Mouse (Mus musculus) testis, adult 2 months (tissue): Measurements from ENCODE around the gene Crygc. TPM values are rescaled to one million over a fixed set of nuclear protein-coding genes. Genes with fewer than 3 reads are reported as not detected.

Source experiments
- H3K27ac ChIP-seq: fragments of 200-500 bp; 2 replicates; pipeline ENCODE4 v1.5.1; 2012; ENCODE audit warnings: low read depth, low read length; ENCODE audit not compliant: control insufficient read depth, insufficient read depth
- H3K27me3 ChIP-seq: fragments of 200-500 bp; 2 replicates; pipeline ENCODE4 v1.6.1; 2012; ENCODE audit warnings: mild to moderate bottlenecking, low read length, moderate library complexity; ENCODE audit not compliant: control insufficient read depth, insufficient read depth
- H3K36me3 ChIP-seq: fragments of 200-500 bp; 2 replicates; pipeline ENCODE4 v1.6.1; 2012; ENCODE audit warnings: mild to moderate bottlenecking, low read length; ENCODE audit not compliant: control insufficient read depth, insufficient read depth
- H3K4me1 ChIP-seq: fragments of 200-500 bp; 2 replicates; pipeline ENCODE4 v1.6.1; 2012; ENCODE audit warnings: low read length; ENCODE audit not compliant: control insufficient read depth, insufficient read depth
- H3K4me3 ChIP-seq: fragments of 200-500 bp; 2 replicates; pipeline ENCODE4 v1.5.1; 2012; ENCODE audit warnings: low read depth, mild to moderate bottlenecking, low read length, moderate library complexity, mixed read lengths; ENCODE audit not compliant: control insufficient read depth
- CTCF ChIP-seq: fragments of 200-500 bp; IDR thresholded peaks from 2 replicates; pipeline ENCODE4 v1.5.1; 2012; ENCODE audit warnings: low read depth, mild to moderate bottlenecking, inconsistent platforms, low read length, moderate library complexity; ENCODE audit not compliant: control insufficient read depth, insufficient read depth, insufficient replicate concordance
- POLR2A ChIP-seq: fragments of 200-500 bp; IDR thresholded peaks from 2 replicates; pipeline ENCODE4 v1.6.1; 2012; ENCODE audit warnings: low read depth, mild to moderate bottlenecking, inconsistent platforms, low read length, moderate library complexity; ENCODE audit not compliant: control insufficient read depth
- polyA plus RNA-seq: library from polyadenylated mRNA; depleted of rRNA; stranded (reverse); fragments of >200 nt; gene quantifications from 2 replicates; pipeline ENCODE4 v1.2.3, GENCODE M21; 2012; rRNA removed

Crygc gene
- polyA plus RNA-seq, 1 experiment, result 0.94 TPM

- TF ChIP-seq POLR2A (no peak), CTCF (no peak)
- Histone ChIP-seq H3K4me1 (no peaks in the 10 kb centered on the region), H3K27me3 (no peaks in the 10 kb centered on the region), H3K27ac (peak overlapping the region; percentile 9), H3K36me3 (no peaks in the 10 kb centered on the region), H3K4me3 (no peak overlapping the region)
Measured at GRCm38 (mm10) chr1:65039679-65040078, 33.8 kb downstream of the Crygc start.

- TF ChIP-seq CTCF (no peak), POLR2A (no peak)
- Histone ChIP-seq H3K4me3 (no peak overlapping the region), H3K4me1 (no peaks in the 10 kb centered on the region), H3K27ac (no peak overlapping the region), H3K36me3 (no peaks in the 10 kb centered on the region), H3K27me3 (no peaks in the 10 kb centered on the region)
Measured at GRCm38 (mm10) chr1:65037542-65037941, 35.9 kb downstream of the Crygc start.

DNA sequence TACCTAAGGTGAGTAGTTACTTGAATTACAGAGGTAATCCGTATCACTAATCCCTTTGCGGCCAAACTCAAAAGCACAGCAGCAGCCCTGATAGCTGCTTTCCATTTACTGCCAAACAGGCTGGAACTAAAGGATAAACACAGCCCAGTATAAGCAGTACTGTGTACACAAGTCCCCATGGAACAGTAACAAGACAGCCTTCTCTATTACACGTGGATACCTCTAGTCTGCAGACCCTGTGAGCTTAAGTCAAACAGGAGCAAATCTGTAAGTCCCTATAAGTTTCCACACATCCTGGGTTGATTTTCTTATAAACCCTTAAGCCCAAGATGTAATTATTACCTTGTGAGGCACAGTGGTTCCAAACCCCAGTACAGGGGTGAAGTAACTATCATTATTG, 38.0 kb downstream of the Crygc start:
- Histone ChIP-seq H3K4me1 (no peaks in the 10 kb centered on the region), H3K4me3 (no peak overlapping the region), H3K27me3 (no peaks in the 10 kb centered on the region), H3K27ac (no peak overlapping the region; the same call in 1 of the 2 replicates), H3K36me3 (no peaks in the 10 kb centered on the region)
- TF ChIP-seq CTCF (no peak), POLR2A (no peak)

- no peaks in the 10 kb centered on the region for H3K4me1 ChIP-seq
- no peak for TF ChIP-seq CTCF
- TF ChIP-seq POLR2A, result no peak
- no peaks in the 10 kb centered on the region for H3K36me3 ChIP-seq
- no peaks in the 10 kb centered on the region for H3K27me3 ChIP-seq
- peak within 1 kb of the TSS; percentile 77 for H3K27ac ChIP-seq
- peak within 1 kb of the TSS; percentile 55 for H3K4me3 ChIP-seq
Measured at GRCm38 (mm10) chr1:65032641-65033040, 40.8 kb downstream of the Crygc start, which contains the start of gene Akr1cl. Akr1cl (minus strand) TSS chr1:65032759.

DNA sequence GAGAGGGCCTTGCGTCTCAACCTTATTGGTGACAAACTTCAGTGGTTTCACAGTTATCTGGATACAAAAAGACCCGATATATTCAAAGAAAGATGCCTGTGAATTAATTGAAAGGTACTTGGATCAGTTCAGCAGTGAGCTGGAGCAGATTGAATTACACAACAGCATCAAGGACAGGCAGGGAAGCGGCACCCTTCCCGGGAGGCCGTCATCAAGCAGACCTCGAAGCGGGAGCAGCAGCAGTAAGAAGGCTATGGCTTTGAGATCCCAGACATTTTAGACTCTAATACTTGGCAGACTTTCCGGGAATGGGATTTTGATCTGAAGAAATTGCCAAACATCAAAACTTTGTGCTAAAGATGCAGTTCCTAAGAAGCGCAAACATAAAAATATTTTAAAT, 45.3 kb downstream of the Crygc start:
- Histone ChIP-seq H3K27me3 (no peaks in the 10 kb centered on the region), H3K4me3 (no peak overlapping the region; the same call in 1 of the 2 replicates), H3K27ac (peak overlapping the region; percentile 68), H3K4me1 (no peaks in the 10 kb centered on the region), H3K36me3 (no peaks in the 10 kb centered on the region)
- TF ChIP-seq POLR2A, result no peak
- no peak for TF ChIP-seq CTCF

Other genes with a start within 250 kb of the Crygc start
- 2.7 and 2.8 TPM in 2 replicates for gene Plekhm3, start 116.9 kb downstream of the Crygc start, polyA plus RNA-seq
- gene Akr1cl, start 40.9 kb downstream of the Crygc start, polyA plus RNA-seq, result 74.2 and 107 TPM in 2 replicates
- gene Cryge, start 22.5 kb downstream of the Crygc start, polyA plus RNA-seq, result 1.4 and 1.5 TPM in 2 replicates
- not detected in 2 replicates for gene Crygd, start 10.2 kb downstream of the Crygc start, polyA plus RNA-seq
- not detected in 2 replicates for gene Crygb, start 8.6 kb upstream of the Crygc start, polyA plus RNA-seq
- gene Cryga, start 29.7 kb upstream of the Crygc start, polyA plus RNA-seq, result not detected in 2 replicates
- not detected in 2 replicates for gene Gm28845, start 45.9 kb upstream of the Crygc start, polyA plus RNA-seq
- 0.08 TPM in 1 of 2 replicates, not detected in the other for gene D630023F18Rik, start 49.5 kb upstream of the Crygc start, polyA plus RNA-seq
- gene Idh1, start 112.8 kb upstream of the Crygc start, polyA plus RNA-seq, result 15.6 and 18.4 TPM in 2 replicates
- gene Pikfyve, start 113.0 kb upstream of the Crygc start, polyA plus RNA-seq, result 4.9 and 5.2 TPM in 2 replicates
- 4.0 and 5.3 TPM in 2 replicates for gene Pth2r, start 208.4 kb upstream of the Crygc start, polyA plus RNA-seq